Mouse (Mus musculus) thymus, adult 2 months (tissue): ENCODE measurements at regions not wholly inside any gene's neighbourhood (a gene's known extent, or its start where the extent isn't known, plus 50 kb on each side); places are given as distances from the start of the nearest gene placed in this dataset.

Experiments
- CTCF ChIP-seq: fragments of 200-500 bp; IDR thresholded peaks from 2 replicates; pipeline ENCODE4 v1.5.1; 2012; ENCODE audit warnings: mild to moderate bottlenecking, control low read depth, low read length, moderate library complexity, borderline replicate concordance; ENCODE audit not compliant: control insufficient read depth, poor library complexity, insufficient read depth; ENCODE audit errors: extremely low read depth
- POLR2A ChIP-seq: fragments of 200-500 bp; IDR thresholded peaks from 2 replicates; pipeline ENCODE4 v1.6.1; 2012; ENCODE audit warnings: mild to moderate bottlenecking, low read length, control low read depth, moderate library complexity; ENCODE audit not compliant: control insufficient read depth, poor library complexity, insufficient read depth; ENCODE audit errors: extremely low read depth

GRCm38 (mm10) chr2:133159398-133159797 is 213.7 kb upstream of the Fermt1 start:
- no peak for TF ChIP-seq CTCF
- no peak for TF ChIP-seq POLR2A
